Mouse (Mus musculus) myocyte (in vitro differentiated cells): ENCODE results near the gene Olfr1396. TPM values are rescaled to one million over a fixed set of nuclear protein-coding genes. Genes with fewer than 3 reads are reported as not detected.
"Not testable (repeated sequence)": the region's sequence is repeated elsewhere in the genome, so short reads cannot be mapped to it uniquely, and the experiment has no call there.

Experiments
- H3K27me3 ChIP-seq: one replicate; pipeline ENCODE4 v1.6.1; 2011; ENCODE audit not compliant: control insufficient read depth, insufficient read depth, insufficient read length
- H3K36me3 ChIP-seq: one replicate; pipeline ENCODE4 v1.6.1; 2011; ENCODE audit not compliant: control insufficient read depth, insufficient read depth
- H3K4me2 ChIP-seq: one replicate; pipeline ENCODE4 v1.6.1; 2011; ENCODE audit warnings: low read depth, control low read depth
- H3K4me3 ChIP-seq: one replicate; pipeline ENCODE4 v1.5.1; 2011; ENCODE audit warnings: mild to moderate bottlenecking, control low read depth, moderate library complexity
- H3K79me2 ChIP-seq: one replicate; pipeline ENCODE4 v1.6.1; 2011; ENCODE audit not compliant: control insufficient read depth, insufficient read depth
- H3ac ChIP-seq: one replicate; pipeline ENCODE4 v1.6.1; 2011; ENCODE audit not compliant: control insufficient read depth, insufficient read length
- CEBPB ChIP-seq: IDR thresholded peaks from 2 replicates; pipeline ENCODE4 v1.6.1; 2011; ENCODE audit warnings: mild to moderate bottlenecking, moderate library complexity; ENCODE audit not compliant: poor library complexity, insufficient read depth, severe bottlenecking
- E2F4 ChIP-seq: IDR thresholded peaks from one replicate; pipeline ENCODE4 v1.6.1; 2011; ENCODE audit warnings: mild to moderate bottlenecking, control low read depth, moderate library complexity; ENCODE audit not compliant: insufficient read depth
- MAX ChIP-seq: IDR thresholded peaks from one replicate; pipeline ENCODE4 v1.6.1; 2011; ENCODE audit warnings: low read depth, mild to moderate bottlenecking, control low read depth
- MYOD1 ChIP-seq, 3 experiments: IDR thresholded peaks; one replicate each; pipeline ENCODE4 v1.6.1; 2011; ENCODE audit warnings: control low read depth in 2 of 3, low read depth in 2 of 3, mild to moderate bottlenecking in 2 of 3, moderate library complexity in 1 of 3; ENCODE audit not compliant: insufficient read length in 2 of 3, control insufficient read depth in 1 of 3
- MYOG ChIP-seq, 3 experiments: IDR thresholded peaks; one replicate each; pipeline ENCODE4 v1.6.1; 2011; ENCODE audit warnings: control low read depth in 2 of 3, low read depth in 2 of 3, mild to moderate bottlenecking in 2 of 3; ENCODE audit not compliant: insufficient read length in 2 of 3, control insufficient read depth in 1 of 3, insufficient read depth in 1 of 3
- POLR2A ChIP-seq: IDR thresholded peaks from one replicate; pipeline ENCODE4 v1.6.1; 2011; ENCODE audit warnings: low read depth, mild to moderate bottlenecking, control low read depth, moderate library complexity; ENCODE audit not compliant: insufficient read length
- POLR2AphosphoS2 ChIP-seq: IDR thresholded peaks from one replicate; pipeline ENCODE4 v1.6.1; 2011; ENCODE audit warnings: low read depth, control low read depth; ENCODE audit not compliant: insufficient read length
- REST ChIP-seq: IDR thresholded peaks from one replicate; pipeline ENCODE4 v1.6.1; 2011; ENCODE audit warnings: mild to moderate bottlenecking, control low read depth, moderate library complexity; ENCODE audit not compliant: insufficient read depth, insufficient read length
- SRF ChIP-seq: IDR thresholded peaks from one replicate; pipeline ENCODE4 v1.6.1; 2011; ENCODE audit warnings: low read depth; ENCODE audit not compliant: control insufficient read depth, insufficient read length
- TCF12 ChIP-seq: IDR thresholded peaks from one replicate; pipeline ENCODE4 v1.6.1; 2011; ENCODE audit warnings: mild to moderate bottlenecking, control low read depth; ENCODE audit not compliant: poor library complexity, insufficient read depth, severe bottlenecking
- TCF3 ChIP-seq: IDR thresholded peaks from one replicate; pipeline ENCODE4 v1.6.1; 2011; ENCODE audit warnings: low read depth, control low read depth; ENCODE audit not compliant: insufficient read length
- USF1 ChIP-seq: IDR thresholded peaks from one replicate; pipeline ENCODE4 v1.6.1; 2011; ENCODE audit warnings: low read depth, mild to moderate bottlenecking, control low read depth, moderate library complexity
- polyA plus RNA-seq: library from polyadenylated mRNA; unstranded; fragments of >200 nt; fragmentation: generic; extraction: Trizol; gene quantifications from one replicate; pipeline ENCODE4 v1.2.1, GENCODE M21; 2012; ENCODE audit warnings: missing spikeins

Gene Olfr1396
- polyA plus RNA-seq, 1 experiment, result not detected

- H3K4me2 ChIP-seq, result no peak overlapping the region
- H3ac ChIP-seq, result no peak overlapping the region
- TF ChIP-seq TCF12 (no peak), SRF (no peak), POLR2AphosphoS2 (no peak), MYOD1 (IDR thresholded peaks at IDR 0.05; ENCODE audit: control insufficient read depth in 1 of 3, insufficient read length in 2 of 3, low read depth in 2 of 3) (no peak), MAX (no peak), E2F4 (no peak), MYOG (IDR thresholded peaks at IDR 0.05; ENCODE audit: control insufficient read depth in 1 of 3, insufficient read depth in 1 of 3, insufficient read length in 2 of 3, low read depth in 2 of 3) (no peak), POLR2A (no peak), CEBPB (no peak), REST (no peak), TCF3 (no peak), USF1 (no peak)
- H3K4me3 ChIP-seq, result no peak overlapping the region
- H3K27me3 ChIP-seq, result no peaks in the 10 kb centered on the region
- no peaks in the 10 kb centered on the region for H3K36me3 ChIP-seq
- H3K79me2 ChIP-seq, result no peaks in the 10 kb centered on the region
These were observed 46.3 kb downstream of the Olfr1396 start for GRCm38 (mm10) chr11:49068358-49068757.

GRCm38 (mm10) chr11:49063713-49064469 lies 50.8 kb downstream of the Olfr1396 start, which contains the start of gene Tgtp2:
TSS of gene Tgtp2 (minus strand) at chr11:49064206.
- not testable (repeated sequence) for H3K36me3 ChIP-seq, H3K79me2 ChIP-seq

GRCm38 (mm10) chr11:49061865-49062264 lies 52.8 kb downstream of the Olfr1396 start:
- H3K36me3 ChIP-seq, H3ac ChIP-seq, H3K4me2 ChIP-seq, H3K4me3 ChIP-seq, H3K27me3 ChIP-seq, H3K79me2 ChIP-seq: not testable (repeated sequence)

More at GRCm38 (mm10) chr11:49063713-49064469, 50.8 kb downstream of the Olfr1396 start, which contains the start of gene Tgtp2:
- not testable (repeated sequence) for H3K4me3 ChIP-seq, H3ac ChIP-seq, H3K27me3 ChIP-seq, H3K4me2 ChIP-seq

- H3K36me3 ChIP-seq, H3K27me3 ChIP-seq, H3K4me3 ChIP-seq, H3K4me2 ChIP-seq, H3ac ChIP-seq, H3K79me2 ChIP-seq: not testable (repeated sequence)
These were observed 54.6 kb downstream of the Olfr1396 start for GRCm38 (mm10) chr11:49060061-49060460.

Other genes starting within 250 kb of the Olfr1396 start
- gene Irgm1, start 243.2 kb downstream of the Olfr1396 start, polyA plus RNA-seq, result 6.9 TPM
- not detected for gene Gm5431, start 212.7 kb downstream of the Olfr1396 start, polyA plus RNA-seq
- gene Psme2b, start 168.7 kb downstream of the Olfr1396 start, polyA plus RNA-seq, result 11.3 TPM
- gene Olfr56, start 136.0 kb downstream of the Olfr1396 start, polyA plus RNA-seq, result 0.05 TPM
- gene 9930111J21Rik1, start 135.5 kb downstream of the Olfr1396 start, polyA plus RNA-seq, result 1.1 TPM
- 0.10 TPM for gene Gm12185, start 122.6 kb downstream of the Olfr1396 start, polyA plus RNA-seq
- 0.04 TPM for gene Tgtp1, start 120.7 kb downstream of the Olfr1396 start, polyA plus RNA-seq
- gene 9930111J21Rik2, start 63.6 kb downstream of the Olfr1396 start, polyA plus RNA-seq, result 1.4 TPM
- gene Tgtp2, start 50.7 kb downstream of the Olfr1396 start, polyA plus RNA-seq, result 0.16 TPM
- gene Ifi47, start 38.3 kb downstream of the Olfr1396 start, polyA plus RNA-seq, result 1.00 TPM
- not detected for gene Olfr1395, start 27.4 kb upstream of the Olfr1396 start, polyA plus RNA-seq
- not detected for gene Olfr1394, start 39.5 kb upstream of the Olfr1396 start, polyA plus RNA-seq
- not detected for gene Btnl9, start 72.3 kb upstream of the Olfr1396 start, polyA plus RNA-seq
- 5.6 TPM for gene Zfp62, start 88.4 kb upstream of the Olfr1396 start, polyA plus RNA-seq
- gene Mgat1, start 129.3 kb upstream of the Olfr1396 start, polyA plus RNA-seq, result 45.8 TPM
- not detected for gene Olfr1393, start 163.4 kb upstream of the Olfr1396 start, polyA plus RNA-seq
- not detected for gene Olfr1392, start 170.4 kb upstream of the Olfr1396 start, polyA plus RNA-seq
- not detected for gene Olfr10, start 189.9 kb upstream of the Olfr1396 start, polyA plus RNA-seq
- not detected for gene Olfr1391, start 207.9 kb upstream of the Olfr1396 start, polyA plus RNA-seq
- not detected for gene Olfr1390, start 220.3 kb upstream of the Olfr1396 start, polyA plus RNA-seq